Mouse (Mus musculus): Measurements from ENCODE around the gene Trim56. TPM values are rescaled to one million over a fixed set of nuclear protein-coding genes. Genes with fewer than 3 reads are reported as not detected.

Gene Trim56
- polyA plus RNA-seq, 1 experiment from 2014 or later, result 8.4 TPM

DNA sequence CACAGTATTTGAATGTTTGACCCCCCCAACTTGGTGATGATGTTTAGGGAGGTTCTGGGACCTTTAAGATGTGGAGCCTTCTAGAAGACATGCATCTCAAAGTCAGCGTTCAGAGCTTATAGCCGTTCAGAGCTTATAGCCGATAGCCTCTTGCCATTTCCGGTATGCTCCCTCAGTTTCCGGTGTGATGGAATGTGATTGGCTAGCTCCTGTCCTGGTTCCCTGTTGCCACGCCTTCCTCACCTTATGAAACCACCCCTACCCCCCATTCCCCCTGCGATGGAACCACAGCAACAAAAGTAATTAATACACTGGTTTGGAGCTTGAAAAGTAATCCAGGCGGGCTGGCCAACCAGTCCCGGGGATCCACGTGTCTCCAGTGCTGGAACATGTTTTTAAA lies 23.0 kb upstream of the Trim56 start:
- Histone ChIP-seq H3K36me3 (ENCODE audit: control insufficient read depth, insufficient read depth, low read length) (no peaks in the 10 kb centered on the region), H3K27ac (replicated peaks in 1 of 2; ENCODE audit: control insufficient read depth in 1 of 2, insufficient read depth in 1 of 2, low read depth in 2 of 2, low read length in 2 of 2) (no peak overlapping the region), H3K4me3 (ENCODE audit: control insufficient read depth in 1 of 2, insufficient read depth in 1 of 2, low read depth in 1 of 2, low read length in 2 of 2) (no peak overlapping the region), H3K9ac (ENCODE audit: low read length) (no peak overlapping the region), H3K4me2 (ENCODE audit: low read length) (no peak overlapping the region), H3K9me3 (ENCODE audit: control insufficient read depth, low read length) (no peaks in the 10 kb centered on the region), H3K4me1 (ENCODE audit: control insufficient read depth in 2 of 2, insufficient read depth in 2 of 2, low read length in 2 of 2) (no peaks in the 10 kb centered on the region), H3K27me3 (ENCODE audit: control insufficient read depth, insufficient read depth, low read length) (no peaks in the 10 kb centered on the region)
- WGBS, result 76% methylated on average over 10 of the region's 10 CpGs
- ATAC-seq (ENCODE audit: insufficient number of reproducible peaks, insufficient read depth, low FRiP score, low read depth), result no peak

DNA sequence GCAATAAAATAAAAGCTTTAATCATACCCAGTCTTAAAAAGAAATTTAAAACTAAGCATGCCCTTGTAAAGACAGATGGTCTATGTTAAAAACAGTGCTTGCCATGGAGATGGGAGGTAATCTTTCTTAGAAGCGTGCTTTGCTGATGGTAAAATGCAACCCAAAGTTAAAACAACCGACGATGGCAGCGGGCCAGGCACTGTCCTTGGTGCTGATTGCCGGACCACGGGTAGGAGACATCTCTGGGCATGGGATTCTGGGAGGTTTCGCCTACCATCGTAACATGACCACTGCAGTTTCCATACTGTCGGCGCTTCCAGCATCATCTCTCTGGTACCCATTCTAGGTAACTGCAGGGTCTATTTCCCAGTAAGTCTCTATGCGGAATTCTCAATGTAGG lies 18.9 kb upstream of the Trim56 start:
- no peak overlapping the region for H3K4me2 ChIP-seq (ENCODE audit: low read length)
- no peak overlapping the region for H3K9ac ChIP-seq (ENCODE audit: low read length)
- ATAC-seq (ENCODE audit: insufficient number of reproducible peaks, insufficient read depth, low FRiP score, low read depth), result no peak
- WGBS, result 26% methylated on average over 11 of the region's 11 CpGs
- 0 out of 2 replicates have a peak, but pooled peaks cover 5% of the 10 kb centered on the region for H3K27me3 ChIP-seq (ENCODE audit: control insufficient read depth, insufficient read depth, low read length)
- no peaks in the 10 kb centered on the region for H3K9me3 ChIP-seq (ENCODE audit: control insufficient read depth, low read length)
- no peaks in the 10 kb centered on the region for H3K4me1 ChIP-seq (ENCODE audit: control insufficient read depth in 2 of 2, insufficient read depth in 2 of 2, low read length in 2 of 2)
- no peak overlapping the region for H3K27ac ChIP-seq (replicated peaks in 1 of 2; ENCODE audit: control insufficient read depth in 1 of 2, insufficient read depth in 1 of 2, low read depth in 2 of 2, low read length in 2 of 2)
- H3K36me3 ChIP-seq (ENCODE audit: control insufficient read depth, insufficient read depth, low read length), result no peaks in the 10 kb centered on the region
- H3K4me3 ChIP-seq (ENCODE audit: control insufficient read depth in 1 of 2, insufficient read depth in 1 of 2, low read depth in 1 of 2, low read length in 2 of 2), result no peak overlapping the region

GRCm38 (mm10) chr5:137131490-137131889 lies 15.5 kb upstream of the Trim56 start:
- no peak overlapping the region for H3K4me2 ChIP-seq (ENCODE audit: low read length)
- H3K4me3 ChIP-seq (ENCODE audit: control insufficient read depth in 1 of 2, insufficient read depth in 1 of 2, low read depth in 1 of 2, low read length in 2 of 2), result no peak overlapping the region
- no peaks in the 10 kb centered on the region for H3K36me3 ChIP-seq (ENCODE audit: control insufficient read depth, insufficient read depth, low read length)
- no peak overlapping the region for H3K27ac ChIP-seq (replicated peaks in 1 of 2; ENCODE audit: control insufficient read depth in 1 of 2, insufficient read depth in 1 of 2, low read depth in 2 of 2, low read length in 2 of 2)
- peaks cover 5% of the 10 kb centered on the region; the same call in 1 of the 2 replicates for H3K27me3 ChIP-seq (ENCODE audit: control insufficient read depth, insufficient read depth, low read length)
- ATAC-seq (ENCODE audit: insufficient number of reproducible peaks, insufficient read depth, low FRiP score, low read depth), result no peak
- WGBS, result 1% methylated on average over 3 of the region's 3 CpGs
- H3K9ac ChIP-seq (ENCODE audit: low read length), result no peak overlapping the region
- H3K9me3 ChIP-seq (ENCODE audit: control insufficient read depth, low read length), result no peaks in the 10 kb centered on the region
- H3K4me1 ChIP-seq (ENCODE audit: control insufficient read depth in 2 of 2, insufficient read depth in 2 of 2, low read length in 2 of 2), result no peaks in the 10 kb centered on the region

DNA sequence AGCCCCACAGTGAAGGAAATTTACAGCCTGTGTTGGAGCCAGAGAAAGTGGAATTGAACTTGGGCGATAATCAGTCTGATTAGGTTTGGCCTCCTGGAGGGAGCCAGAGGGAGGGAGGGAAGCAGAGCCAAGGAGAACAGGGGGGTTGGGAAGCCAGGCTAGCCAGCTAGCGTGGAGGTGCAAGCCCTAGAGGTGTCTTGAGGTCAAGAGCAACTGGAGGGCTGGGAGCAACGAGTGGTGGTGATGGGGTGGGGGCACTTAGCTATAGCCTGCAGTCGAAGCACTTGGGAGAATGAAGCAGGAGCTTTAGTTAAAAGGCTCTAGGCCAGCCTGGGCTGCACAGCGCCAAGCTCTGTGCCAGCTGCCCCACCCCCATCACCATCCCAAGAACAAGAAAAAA lies 13.3 kb upstream of the Trim56 start:
- H3K4me1 ChIP-seq (ENCODE audit: control insufficient read depth in 2 of 2, insufficient read depth in 2 of 2, low read length in 2 of 2), result no peaks in the 10 kb centered on the region
- no peak overlapping the region for H3K9ac ChIP-seq (ENCODE audit: low read length)
- H3K27ac ChIP-seq (replicated peaks in 1 of 2; ENCODE audit: control insufficient read depth in 1 of 2, insufficient read depth in 1 of 2, low read depth in 2 of 2, low read length in 2 of 2), result no peak overlapping the region
- no peak overlapping the region for H3K4me3 ChIP-seq (ENCODE audit: control insufficient read depth in 1 of 2, insufficient read depth in 1 of 2, low read depth in 1 of 2, low read length in 2 of 2)
- H3K27me3 ChIP-seq (ENCODE audit: control insufficient read depth, insufficient read depth, low read length), result peaks cover 5% of the 10 kb centered on the region; the same call in 1 of the 2 replicates
- 15% methylated on average over 5 of the region's 5 CpGs for WGBS
- H3K36me3 ChIP-seq (ENCODE audit: control insufficient read depth, insufficient read depth, low read length), result no peaks in the 10 kb centered on the region
- no peaks in the 10 kb centered on the region for H3K9me3 ChIP-seq (ENCODE audit: control insufficient read depth, low read length)
- no peak overlapping the region for H3K4me2 ChIP-seq (ENCODE audit: low read length)
- no peak for ATAC-seq (ENCODE audit: insufficient number of reproducible peaks, insufficient read depth, low FRiP score, low read depth)

GRCm38 (mm10) chr5:137123516-137123915 lies 7.5 kb upstream of the Trim56 start:
- WGBS, result 67% methylated on average over 4 of the region's 4 CpGs
- Histone ChIP-seq H3K27ac (replicated peaks in 1 of 2; ENCODE audit: control insufficient read depth in 1 of 2, insufficient read depth in 1 of 2, low read depth in 2 of 2, low read length in 2 of 2) (no peak overlapping the region), H3K9ac (ENCODE audit: low read length) (no peak overlapping the region), H3K36me3 (ENCODE audit: control insufficient read depth, insufficient read depth, low read length) (no peaks in the 10 kb centered on the region), H3K4me2 (ENCODE audit: low read length) (no peak overlapping the region), H3K27me3 (ENCODE audit: control insufficient read depth, insufficient read depth, low read length) (no peaks in the 10 kb centered on the region), H3K9me3 (ENCODE audit: control insufficient read depth, low read length) (no peaks in the 10 kb centered on the region), H3K4me3 (ENCODE audit: control insufficient read depth in 1 of 2, insufficient read depth in 1 of 2, low read depth in 1 of 2, low read length in 2 of 2) (no peak overlapping the region), H3K4me1 (ENCODE audit: control insufficient read depth in 2 of 2, insufficient read depth in 2 of 2, low read length in 2 of 2) (no peaks in the 10 kb centered on the region)
- no peak for ATAC-seq (ENCODE audit: insufficient number of reproducible peaks, insufficient read depth, low FRiP score, low read depth)

DNA sequence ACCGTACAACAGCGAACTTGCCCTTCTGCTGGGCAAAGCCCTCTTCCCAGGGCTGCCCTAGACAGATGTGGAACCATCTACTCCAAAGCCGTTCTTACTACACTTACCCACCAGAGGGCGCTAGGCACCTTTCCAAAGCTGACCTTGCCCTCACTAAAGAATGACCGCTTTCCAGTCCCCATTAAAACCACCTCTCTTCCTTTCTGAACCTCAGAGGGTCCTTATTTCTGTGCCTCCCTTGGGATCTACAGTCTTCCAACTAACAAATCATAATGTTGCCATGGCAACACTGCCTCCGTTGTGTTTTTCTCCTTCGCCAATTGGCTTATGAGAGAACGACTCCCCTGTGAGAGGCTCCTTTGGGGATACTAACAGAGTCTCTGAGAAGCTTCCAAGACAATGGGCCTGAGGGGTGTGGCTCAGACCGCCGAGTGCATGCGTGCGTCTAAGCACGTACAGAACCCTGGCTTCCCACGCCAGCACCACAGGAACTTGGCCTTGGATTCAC lies 6.7 kb upstream of the Trim56 start:
- H3K4me1 ChIP-seq (ENCODE audit: control insufficient read depth in 2 of 2, insufficient read depth in 2 of 2, low read length in 2 of 2), result no peaks in the 10 kb centered on the region
- H3K4me2 ChIP-seq (ENCODE audit: low read length), result no peak overlapping the region
- H3K36me3 ChIP-seq (ENCODE audit: control insufficient read depth, insufficient read depth, low read length), result no peaks in the 10 kb centered on the region
- H3K9ac ChIP-seq (ENCODE audit: low read length), result no peak overlapping the region
- H3K4me3 ChIP-seq (ENCODE audit: control insufficient read depth in 1 of 2, insufficient read depth in 1 of 2, low read depth in 1 of 2, low read length in 2 of 2), result no peak overlapping the region
- H3K27me3 ChIP-seq (ENCODE audit: control insufficient read depth, insufficient read depth, low read length), result no peaks in the 10 kb centered on the region
- WGBS, result 12% methylated on average over 14 of the region's 14 CpGs
- no peak overlapping the region for H3K27ac ChIP-seq (replicated peaks in 1 of 2; ENCODE audit: control insufficient read depth in 1 of 2, insufficient read depth in 1 of 2, low read depth in 2 of 2, low read length in 2 of 2)
- ATAC-seq (ENCODE audit: insufficient number of reproducible peaks, insufficient read depth, low FRiP score, low read depth), result peak; percentile 57; the same call in 1 of the 2 replicates
- no peaks in the 10 kb centered on the region for H3K9me3 ChIP-seq (ENCODE audit: control insufficient read depth, low read length)

DNA sequence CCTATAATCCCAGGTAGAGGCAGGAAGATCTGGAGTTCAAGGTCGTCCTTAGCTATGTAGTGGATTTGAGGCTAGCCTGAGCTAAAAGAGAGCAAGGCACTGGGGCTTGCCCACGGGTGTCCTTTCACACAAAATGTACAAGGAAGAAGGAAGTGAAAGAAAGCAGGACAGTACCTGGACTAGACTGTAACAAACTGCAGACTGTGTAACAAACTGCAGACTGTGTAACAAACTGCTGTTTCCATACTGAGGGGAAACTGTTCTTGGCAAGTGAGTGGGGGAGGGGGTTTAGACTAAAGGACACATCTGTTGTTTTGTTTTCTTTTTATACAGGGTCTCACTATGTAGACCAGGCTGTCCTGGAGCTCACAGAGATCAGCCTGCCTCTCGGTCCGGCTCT lies 5.3 kb upstream of the Trim56 start:
- 60% methylated on average over 4 of the region's 4 CpGs for WGBS
- no peak for ATAC-seq (ENCODE audit: insufficient number of reproducible peaks, insufficient read depth, low FRiP score, low read depth)
- Histone ChIP-seq H3K9me3 (ENCODE audit: control insufficient read depth, low read length) (no peaks in the 10 kb centered on the region), H3K9ac (ENCODE audit: low read length) (no peak overlapping the region), H3K27me3 (ENCODE audit: control insufficient read depth, insufficient read depth, low read length) (no peaks in the 10 kb centered on the region), H3K4me2 (ENCODE audit: low read length) (no peak overlapping the region), H3K4me3 (ENCODE audit: control insufficient read depth in 1 of 2, insufficient read depth in 1 of 2, low read depth in 1 of 2, low read length in 2 of 2) (no peak overlapping the region), H3K4me1 (ENCODE audit: control insufficient read depth in 2 of 2, insufficient read depth in 2 of 2, low read length in 2 of 2) (peaks cover 3 to 4% of the 10 kb centered on the region in 2 experiments; a peak in 2 of 4 replicates), H3K27ac (replicated peaks in 1 of 2; ENCODE audit: control insufficient read depth in 1 of 2, insufficient read depth in 1 of 2, low read depth in 2 of 2, low read length in 2 of 2) (no peak overlapping the region), H3K36me3 (ENCODE audit: control insufficient read depth, insufficient read depth, low read length) (no peaks in the 10 kb centered on the region)

DNA sequence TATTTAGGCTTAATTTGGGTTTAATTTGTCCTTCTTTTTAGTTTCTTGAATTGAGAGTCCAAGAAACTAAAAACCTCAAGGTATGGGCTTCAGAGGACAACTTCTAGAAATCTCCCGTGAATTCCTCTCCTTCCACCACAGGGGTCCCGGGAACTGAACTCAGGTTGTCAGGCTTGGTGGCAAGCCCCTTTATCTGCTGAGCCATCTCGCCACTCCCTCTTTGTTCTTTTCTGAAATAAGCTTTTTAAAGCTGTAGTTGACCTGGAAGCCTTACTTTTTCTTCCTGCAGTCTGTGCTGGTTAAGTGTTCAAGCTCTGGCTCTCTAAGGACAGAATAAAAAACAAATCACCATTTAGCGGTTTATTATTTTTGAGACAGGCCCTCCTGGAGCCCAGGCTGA lies 2.9 kb upstream of the Trim56 start:
- H3K9ac ChIP-seq (ENCODE audit: low read length), result no peak overlapping the region
- no peak overlapping the region for H3K4me2 ChIP-seq (ENCODE audit: low read length)
- H3K9me3 ChIP-seq (ENCODE audit: control insufficient read depth, low read length), result no peaks in the 10 kb centered on the region
- peaks cover 10 to 14% of the 10 kb centered on the region in 2 experiments; a peak in 3 of 4 replicates for H3K4me1 ChIP-seq (ENCODE audit: control insufficient read depth in 2 of 2, insufficient read depth in 2 of 2, low read length in 2 of 2)
- no peaks in the 10 kb centered on the region for H3K27me3 ChIP-seq (ENCODE audit: control insufficient read depth, insufficient read depth, low read length)
- no peak for ATAC-seq (ENCODE audit: insufficient number of reproducible peaks, insufficient read depth, low FRiP score, low read depth)
- no peak overlapping the region for H3K4me3 ChIP-seq (ENCODE audit: control insufficient read depth in 1 of 2, insufficient read depth in 1 of 2, low read depth in 1 of 2, low read length in 2 of 2)
- peaks cover 8% of the 10 kb centered on the region for H3K36me3 ChIP-seq (ENCODE audit: control insufficient read depth, insufficient read depth, low read length)
- no peak overlapping the region for H3K27ac ChIP-seq (replicated peaks in 1 of 2; ENCODE audit: control insufficient read depth in 1 of 2, insufficient read depth in 1 of 2, low read depth in 2 of 2, low read length in 2 of 2)
- WGBS, result 77% methylated on average over 4 of the region's 4 CpGs
